Mouse (Mus musculus) kidney, embryonic 16.5 days (tissue): ENCODE results near the gene Tusc2. TPM values are rescaled to one million over a fixed set of nuclear protein-coding genes. Genes with fewer than 3 reads are reported as not detected.

Experiments
- ATAC-seq: fragments of 200-750 bp; cut with Nextera tagmentation; 2 replicates; pipeline ENCODE4 v1.8.0; 2017; ENCODE audit warnings: moderate TSS enrichment; ENCODE audit not compliant: low FRiP score, low TSS enrichment
- H3K27ac ChIP-seq: fragments of 300-500 bp; sonication (generic); 2 replicates; pipeline ENCODE4 v1.5.1; 2014; ENCODE audit warnings: low read length
- H3K27me3 ChIP-seq: fragments of 300-500 bp; sonication (generic); 2 replicates; pipeline ENCODE4 v1.6.1; 2014; ENCODE audit warnings: low read length, control low read depth, mixed read lengths; ENCODE audit not compliant: insufficient read depth
- H3K36me3 ChIP-seq: fragments of 300-500 bp; sonication (generic); 2 replicates; pipeline ENCODE4 v1.6.1; 2014; ENCODE audit warnings: low read length, control low read depth, mixed read lengths; ENCODE audit not compliant: insufficient read depth
- H3K4me1 ChIP-seq: fragments of 300-500 bp; sonication (generic); 2 replicates; pipeline ENCODE4 v1.6.1; 2014; ENCODE audit warnings: low read length, control low read depth, mixed read lengths; ENCODE audit not compliant: insufficient read depth
- H3K4me2 ChIP-seq: fragments of 300-500 bp; sonication (generic); replicated peaks from 2 replicates; pipeline ENCODE4 v1.6.1; 2014; ENCODE audit warnings: low read depth, low read length
- H3K4me3 ChIP-seq: fragments of 300-500 bp; sonication (generic); 2 replicates; pipeline ENCODE4 v1.5.1; 2014; ENCODE audit warnings: mild to moderate bottlenecking, low read length
- H3K9ac ChIP-seq: fragments of 300-500 bp; sonication (generic); replicated peaks from 2 replicates; pipeline ENCODE4 v1.6.1; 2014; ENCODE audit warnings: low read length
- H3K9me3 ChIP-seq: fragments of 300-500 bp; sonication (generic); 2 replicates; pipeline ENCODE4 v1.6.1; 2016; ENCODE audit warnings: low read length, control low read depth
- WGBS: fragments of 180-500 bp; shearing (Covaris S2); extraction: QIAGEN DNeasy Blood & Tissue Kit; methylation state at CpG from one replicate; pipeline ENCODE4 v1.1.7; 2014; 5-methylcytosine and 5-hydroxymethylcytosine counted together
- polyA plus RNA-seq: library from polyadenylated mRNA; unstranded; fragments of >200 nt; fragmentation: Nextera tagmentation; extraction: Ambion mirVana; gene quantifications from 2 replicates; pipeline ENCODE4 v1.2.1, GENCODE M21; 2015

The Tusc2 gene
- polyA plus RNA-seq, 1 experiment from 2014 or later, result 48.0 TPM

GRCm38 (mm10) chr9:107594281-107595062, 31.4 kb downstream of the Tusc2 start:
- H3K4me3 ChIP-seq, result no peak overlapping the region
- no peaks in the 10 kb centered on the region for H3K27me3 ChIP-seq
- no peaks in the 10 kb centered on the region for H3K9me3 ChIP-seq
- ATAC-seq, result no peak
- no peak overlapping the region for H3K27ac ChIP-seq
- peaks cover 46% of the 10 kb centered on the region for H3K36me3 ChIP-seq
- H3K4me2 ChIP-seq, result no peak overlapping the region
- WGBS, result 73% methylated on average over 8 of the region's 8 CpGs
- no peak overlapping the region for H3K9ac ChIP-seq
- peaks cover 2% of the 10 kb centered on the region; the same call in 1 of the 2 replicates for H3K4me1 ChIP-seq

- Histone ChIP-seq H3K4me3 (no peak overlapping the region), H3K4me2 (no peak overlapping the region), H3K27ac (no peak overlapping the region), H3K4me1 (peaks cover 4% of the 10 kb centered on the region), H3K9me3 (no peaks in the 10 kb centered on the region), H3K36me3 (peaks cover 26% of the 10 kb centered on the region), H3K9ac (no peak overlapping the region; the same call in 1 of the 2 replicates), H3K27me3 (no peaks in the 10 kb centered on the region)
- ATAC-seq, result no peak
- WGBS, result 83% methylated on average over 11 of the region's 11 CpGs
These were observed 33.8 kb downstream of the Tusc2 start for GRCm38 (mm10) chr9:107596619-107597569.

GRCm38 (mm10) chr9:107598385-107598784, 35.3 kb downstream of the Tusc2 start:
- no peak overlapping the region for H3K4me3 ChIP-seq
- H3K27me3 ChIP-seq, result no peaks in the 10 kb centered on the region
- H3K4me1 ChIP-seq, result peaks cover 18% of the 10 kb centered on the region
- H3K27ac ChIP-seq, result no peak overlapping the region
- ATAC-seq, result no peak
- no peak overlapping the region for H3K4me2 ChIP-seq
- H3K9me3 ChIP-seq, result no peaks in the 10 kb centered on the region
- H3K9ac ChIP-seq, result no peak overlapping the region
- 68% methylated on average over 5 of the region's 5 CpGs for WGBS
- H3K36me3 ChIP-seq, result peaks cover 13% of the 10 kb centered on the region

- Histone ChIP-seq H3K4me2 (no peak overlapping the region), H3K27ac (no peak overlapping the region), H3K4me3 (no peak overlapping the region), H3K36me3 (peaks cover 3% of the 10 kb centered on the region; the same call in 1 of the 2 replicates), H3K4me1 (peaks cover 28% of the 10 kb centered on the region), H3K27me3 (no peaks in the 10 kb centered on the region), H3K9ac (no peak overlapping the region), H3K9me3 (no peaks in the 10 kb centered on the region)
- 79% methylated on average over 9 of the region's 9 CpGs for WGBS
- ATAC-seq, result no peak
These were observed 36.4 kb downstream of the Tusc2 start for GRCm38 (mm10) chr9:107599433-107599832.

DNA sequence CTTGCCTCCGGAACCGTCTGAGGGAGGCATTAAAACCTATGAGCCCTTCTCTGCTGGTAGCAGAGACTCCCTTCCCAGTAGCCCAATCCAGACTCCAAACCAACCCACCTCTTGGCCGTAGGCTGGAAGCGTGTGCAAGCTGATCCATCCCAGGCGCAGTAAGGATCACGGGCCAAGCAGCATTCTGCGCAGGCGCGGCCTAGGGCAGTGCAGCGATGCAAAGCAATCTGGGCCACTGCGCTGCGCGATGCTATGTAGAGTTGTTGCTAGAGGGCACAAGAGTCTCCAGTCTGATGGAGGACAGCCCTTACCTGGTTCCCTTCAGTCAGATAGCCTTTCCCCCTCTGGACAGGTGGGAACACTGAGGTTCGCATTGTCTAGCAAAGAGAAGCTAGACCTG, 36.8 kb downstream of the Tusc2 start:
- 51% methylated on average over 14 of the region's 14 CpGs for WGBS

GRCm38 (mm10) chr9:107600745-107601144, 37.7 kb downstream of the Tusc2 start:
- Histone ChIP-seq H3K4me1 (peaks cover 42% of the 10 kb centered on the region), H3K27me3 (no peaks in the 10 kb centered on the region), H3K9ac (no peak overlapping the region), H3K9me3 (no peaks in the 10 kb centered on the region), H3K36me3 (peaks cover 3% of the 10 kb centered on the region; the same call in 1 of the 2 replicates), H3K27ac (no peak overlapping the region), H3K4me3 (no peak overlapping the region), H3K4me2 (no peak overlapping the region)
- ATAC-seq, result no peak
- whole genome bisulfite sequencing, result 76% methylated on average over 12 of the region's 12 CpGs

More for the DNA sequence above, 36.8 kb downstream of the Tusc2 start:
- Histone ChIP-seq H3K4me2 (no peak overlapping the region), H3K9ac (no peak overlapping the region), H3K36me3 (peaks cover 3% of the 10 kb centered on the region; the same call in 1 of the 2 replicates), H3K4me1 (peaks cover 33% of the 10 kb centered on the region), H3K27me3 (no peaks in the 10 kb centered on the region), H3K9me3 (no peaks in the 10 kb centered on the region), H3K27ac (no peak overlapping the region), H3K4me3 (no peak overlapping the region)
- no peak for ATAC-seq

- 85% methylated on average over 11 of the region's 11 CpGs for WGBS
These were observed 38.2 kb downstream of the Tusc2 start for GRCm38 (mm10) chr9:107601275-107601674.

DNA sequence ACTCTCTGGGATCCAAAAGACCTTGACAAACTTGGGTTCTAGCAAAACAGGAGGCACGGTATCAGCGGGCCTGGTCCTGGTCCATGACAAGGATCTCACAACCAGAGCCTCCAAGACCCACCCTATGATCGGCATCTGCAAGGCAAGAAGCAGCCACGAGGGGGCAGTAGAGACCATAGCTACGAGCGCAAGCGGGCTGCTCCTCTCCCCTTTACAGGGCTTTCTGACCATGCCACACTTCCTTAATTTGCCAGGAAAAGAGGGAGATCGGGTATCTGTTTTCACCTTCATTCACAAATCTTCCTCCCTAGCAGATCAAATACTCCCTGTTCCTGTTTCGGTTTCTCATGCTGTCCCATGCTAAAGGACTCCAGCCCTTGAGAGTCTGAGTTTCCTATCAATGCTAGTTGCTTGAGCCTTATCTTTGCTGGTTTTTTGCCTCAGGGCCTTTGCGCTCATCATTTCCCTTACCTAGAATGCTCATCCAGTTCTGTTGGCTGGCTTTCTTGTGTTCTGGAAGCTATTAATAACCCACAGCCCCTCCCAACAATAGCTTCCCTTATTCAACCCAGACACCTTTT, 39.1 kb downstream of the Tusc2 start:
- H3K4me3 ChIP-seq, result no peak overlapping the region
- 0 out of 2 replicates have a peak overlapping the region, but pooled peaks have one; percentile 28 for H3K4me2 ChIP-seq
- H3K36me3 ChIP-seq, result peaks cover 3% of the 10 kb centered on the region; the same call in 1 of the 2 replicates
- H3K9ac ChIP-seq, result peak overlapping the region; percentile 45
- peak; percentile 20; the same call in 1 of the 2 replicates for ATAC-seq
- no peaks in the 10 kb centered on the region for H3K9me3 ChIP-seq
- H3K27ac ChIP-seq, result peak overlapping the region; percentile 21; the same call in 1 of the 2 replicates
- peaks cover 56% of the 10 kb centered on the region for H3K4me1 ChIP-seq
- no peaks in the 10 kb centered on the region for H3K27me3 ChIP-seq
- WGBS, result 9% methylated on average over 10 of the region's 10 CpGs

More at GRCm38 (mm10) chr9:107601275-107601674, 38.2 kb downstream of the Tusc2 start:
- H3K4me2 ChIP-seq, result no peak overlapping the region
- no peaks in the 10 kb centered on the region for H3K9me3 ChIP-seq
- peaks cover 47% of the 10 kb centered on the region for H3K4me1 ChIP-seq
- H3K9ac ChIP-seq, result no peak overlapping the region
- no peak overlapping the region for H3K27ac ChIP-seq
- no peaks in the 10 kb centered on the region for H3K27me3 ChIP-seq
- ATAC-seq, result no peak
- no peak overlapping the region for H3K4me3 ChIP-seq
- peaks cover 3% of the 10 kb centered on the region; the same call in 1 of the 2 replicates for H3K36me3 ChIP-seq

- Histone ChIP-seq H3K4me1 (peaks cover 66% of the 10 kb centered on the region), H3K9ac (no peak overlapping the region), H3K4me2 (no peak overlapping the region), H3K27me3 (no peaks in the 10 kb centered on the region), H3K27ac (no peak overlapping the region), H3K9me3 (no peaks in the 10 kb centered on the region), H3K4me3 (no peak overlapping the region), H3K36me3 (peaks cover 3% of the 10 kb centered on the region; the same call in 1 of the 2 replicates)
- WGBS, result 51% methylated on average over 6 of the region's 6 CpGs
- ATAC-seq, result no peak
These were observed 40.2 kb downstream of the Tusc2 start for GRCm38 (mm10) chr9:107603251-107603650.
